In genomic region chr11:87708979-87709378, GRCm38 (mm10) we compare ENCODE assay signal across 14 mouse cellular contexts. TPM values are rescaled to one million over a fixed set of nuclear protein-coding genes. Genes with fewer than 3 reads are reported as not detected.
A peak's percentile ranks its signal among the peaks of the same experiment; 100 is the strongest.
DNase-seq lines count a peak whose midpoint lies in the region; ATAC-seq and TF ChIP-seq lines count a peak whose summit lies in the region.
"Had no signal": no experiment of that assay in that cellular context is flagged by ENCODE, and none has a peak within 500 bp of the region (broad histone marks: within the 10 kb centered on the region; RNA-seq: fewer than 3 reads in every experiment).

No protein-coding gene starts in this region.

- H3K4me3 ChIP-seq in liver, embryonic 13.5 days (replicated peaks), result no peak overlapping the region
- H3K4me3 ChIP-seq in liver, embryonic 12.5 days, result no peak overlapping the region
- no peak overlapping the region for H3K4me3 ChIP-seq in embryonic facial prominence, embryonic 13.5 days
- no peak overlapping the region for H3K4me3 ChIP-seq in intestine, embryonic 16.5 days (ENCODE audit: low read length)
- no peak overlapping the region for H3K4me3 ChIP-seq in stomach, postnatal 0 days (ENCODE audit: low read depth, low read length)
- H3K4me3 ChIP-seq: hindbrain, embryonic 15.5 days; midbrain, embryonic 15.5 days had no signal

- ATAC-seq in liver, embryonic 13.5 days (ENCODE audit: low read depth), result no peak
- no peak for ATAC-seq in liver, embryonic 12.5 days
- no peak for ATAC-seq in embryonic facial prominence, embryonic 13.5 days (ENCODE audit: insufficient number of reproducible peaks, insufficient read depth, low FRiP score, low TSS enrichment, low read depth)
- no peak for ATAC-seq in intestine, embryonic 16.5 days
- ATAC-seq in stomach, postnatal 0 days (ENCODE audit: low FRiP score, low TSS enrichment), result no peak
- ATAC-seq: midbrain, embryonic 15.5 days had no signal

- peaks cover 91% of the 10 kb centered on the region for H3K4me1 ChIP-seq in liver, embryonic 13.5 days (replicated peaks)
- H3K4me1 ChIP-seq in liver, embryonic 12.5 days, result peaks cover 92% of the 10 kb centered on the region
- H3K4me1 ChIP-seq in embryonic facial prominence, embryonic 13.5 days, result peaks cover 29% of the 10 kb centered on the region
- H3K4me1 ChIP-seq in intestine, embryonic 16.5 days (ENCODE audit: control insufficient read depth, insufficient read depth, low read length), result peaks cover 41% of the 10 kb centered on the region
- H3K4me1 ChIP-seq in stomach, postnatal 0 days (replicated peaks; ENCODE audit: control insufficient read depth, insufficient read depth), result 0 out of 2 replicates have a peak, but pooled peaks cover 2% of the 10 kb centered on the region

- no peak for DNase-seq in liver, embryonic 13.5 days
- DNase-seq in stomach, postnatal 0 days (ENCODE audit: low spot score), result no peak
- no peak for DNase-seq in embryo, embryonic 11 days
- no peak for DNase-seq in embryo, embryonic 10.5 days (ENCODE audit: low spot score)
- DNase-seq: adrenal gland, postnatal 10 days; cerebellum, adult 9-11 months; gastrocnemius, postnatal 36 days; heart, postnatal 14 days had no signal

- TF ChIP-seq CTCF in stomach, postnatal 0 days (IDR thresholded peaks at IDR 0.05; ENCODE audit: low read depth), result no peak

- H3K27me3 ChIP-seq in liver, embryonic 13.5 days, result no peaks in the 10 kb centered on the region
- H3K27me3 ChIP-seq in liver, embryonic 12.5 days (replicated peaks), result no peaks in the 10 kb centered on the region
- H3K27me3 ChIP-seq in embryonic facial prominence, embryonic 13.5 days, result peaks cover 15% of the 10 kb centered on the region; the same call in 1 of the 2 replicates
- H3K27me3 ChIP-seq in intestine, embryonic 16.5 days (replicated peaks; ENCODE audit: control insufficient read depth, insufficient read depth, low read length), result no peaks in the 10 kb centered on the region
- H3K27me3 ChIP-seq in stomach, postnatal 0 days (ENCODE audit: control insufficient read depth, insufficient read depth, low read length), result no peaks in the 10 kb centered on the region
- H3K27me3 ChIP-seq: hindbrain, embryonic 15.5 days had no signal

- WGBS in liver, embryonic 13.5 days (ENCODE audit: insufficient replicate concordance), result 73% methylated on average over 5 of the region's 5 CpGs
- 74% methylated on average over 5 of the region's 5 CpGs for WGBS in liver, embryonic 12.5 days (ENCODE audit: insufficient replicate concordance)
- 74% methylated on average over 5 of the region's 5 CpGs for WGBS in embryonic facial prominence, embryonic 13.5 days
- 55% methylated on average over 5 of the region's 5 CpGs for WGBS in intestine, embryonic 16.5 days
- 61% methylated on average over 5 of the region's 5 CpGs for WGBS in stomach, postnatal 0 days

- no peaks in the 10 kb centered on the region for H3K36me3 ChIP-seq in liver, embryonic 13.5 days
- peaks cover 2% of the 10 kb centered on the region; the same call in 1 of the 2 replicates for H3K36me3 ChIP-seq in liver, embryonic 12.5 days
- no peaks in the 10 kb centered on the region for H3K36me3 ChIP-seq in embryonic facial prominence, embryonic 13.5 days
- no peaks in the 10 kb centered on the region for H3K36me3 ChIP-seq in intestine, embryonic 16.5 days (ENCODE audit: control insufficient read depth, insufficient read depth, low read length)
- H3K36me3 ChIP-seq in stomach, postnatal 0 days (ENCODE audit: control insufficient read depth, insufficient read depth, low read length), result no peaks in the 10 kb centered on the region
- H3K36me3 ChIP-seq: heart, embryonic 10.5 days; hindbrain, embryonic 15.5 days; midbrain, embryonic 15.5 days had no signal

- peak overlapping the region; percentile 35 for H3K27ac ChIP-seq in liver, embryonic 13.5 days
- H3K27ac ChIP-seq in liver, embryonic 12.5 days, result no peak overlapping the region; the same call in 1 of the 2 replicates
- H3K27ac ChIP-seq in embryonic facial prominence, embryonic 13.5 days, result 0 out of 2 replicates have a peak overlapping the region, but pooled peaks have one; percentile 72
- peak overlapping the region; percentile 77 for H3K27ac ChIP-seq in intestine, embryonic 16.5 days (ENCODE audit: low read length)
- H3K27ac ChIP-seq in stomach, postnatal 0 days (replicated peaks), result peak overlapping the region; percentile 86; the same call in 1 of the 2 replicates
- H3K27ac ChIP-seq: hindbrain, embryonic 15.5 days; midbrain, embryonic 15.5 days had no signal

- TF ChIP-seq EP300 in stomach, postnatal 0 days (optimal IDR thresholded peaks at IDR 0.05), result no peak

- H3K9me3 ChIP-seq in liver, embryonic 13.5 days (replicated peaks), result no peaks in the 10 kb centered on the region
- no peaks in the 10 kb centered on the region for H3K9me3 ChIP-seq in liver, embryonic 12.5 days (replicated peaks)
- H3K9me3 ChIP-seq in embryonic facial prominence, embryonic 13.5 days, result no peaks in the 10 kb centered on the region
- H3K9me3 ChIP-seq in intestine, embryonic 16.5 days (ENCODE audit: control insufficient read depth, low read length), result no peaks in the 10 kb centered on the region
- no peaks in the 10 kb centered on the region for H3K9me3 ChIP-seq in stomach, postnatal 0 days (ENCODE audit: control insufficient read depth, low read length)
- H3K9me3 ChIP-seq: heart, embryonic 10.5 days; hindbrain, embryonic 15.5 days; midbrain, embryonic 15.5 days had no signal

- peak overlapping the region; percentile 56 for H3K9ac ChIP-seq in liver, embryonic 13.5 days
- H3K9ac ChIP-seq in liver, embryonic 12.5 days, result no peak overlapping the region
- H3K9ac ChIP-seq in embryonic facial prominence, embryonic 13.5 days, result no peak overlapping the region
- H3K9ac ChIP-seq in intestine, embryonic 16.5 days (ENCODE audit: low read depth, low read length), result no peak overlapping the region
- H3K9ac ChIP-seq in stomach, postnatal 0 days (ENCODE audit: low read length), result no peak overlapping the region
- H3K9ac ChIP-seq: hindbrain, embryonic 15.5 days; midbrain, embryonic 15.5 days had no signal

- H3K4me2 ChIP-seq in liver, embryonic 13.5 days, result peak overlapping the region; percentile 62
- no peak overlapping the region for H3K4me2 ChIP-seq in liver, embryonic 12.5 days
- H3K4me2 ChIP-seq in embryonic facial prominence, embryonic 13.5 days, result peak overlapping the region; percentile 62; the same call in 1 of the 2 replicates
- peak overlapping the region; percentile 43 for H3K4me2 ChIP-seq in intestine, embryonic 16.5 days (ENCODE audit: low read depth, low read length)
- H3K4me2 ChIP-seq in stomach, postnatal 0 days (replicated peaks; ENCODE audit: low read depth), result 0 out of 2 replicates have a peak overlapping the region, but pooled peaks have one; percentile 5

RNA-seq across cellular contexts. Expression of gene Supt4a, which starts 28.4 kb away (rescaled TPM):
- 219 and 233 TPM in 2 replicates for polyA plus RNA-seq in liver, embryonic 13.5 days (2015; fragmentation: Nextera tagmentation; extraction: Ambion mirVana)
- 207 and 209 TPM in 2 replicates for polyA plus RNA-seq in liver, embryonic 12.5 days (2016; fragmentation: Nextera tagmentation; extraction: Ambion mirVana)
- polyA plus RNA-seq in embryonic facial prominence, embryonic 13.5 days (2015; fragmentation: Nextera tagmentation; extraction: Ambion mirVana), result 163 and 172 TPM in 2 replicates
- polyA plus RNA-seq in intestine, embryonic 16.5 days (2015; fragmentation: Nextera tagmentation; extraction: Ambion mirVana), result 108 and 111 TPM in 2 replicates
- 119 and 121 TPM in 2 replicates for polyA plus RNA-seq in stomach, postnatal 0 days (2015; fragmentation: Nextera tagmentation; extraction: Ambion mirVana)

RNA-seq across cellular contexts. Expression of gene Rnf43, which starts 46.5 kb away (rescaled TPM):
- polyA plus RNA-seq in liver, embryonic 13.5 days (2015; fragmentation: Nextera tagmentation; extraction: Ambion mirVana), result 3.8 and 5.5 TPM in 2 replicates
- polyA plus RNA-seq in liver, embryonic 12.5 days (2016; fragmentation: Nextera tagmentation; extraction: Ambion mirVana), result 5.3 and 6.9 TPM in 2 replicates
- 7.1 and 8.7 TPM in 2 replicates for polyA plus RNA-seq in embryonic facial prominence, embryonic 13.5 days (2015; fragmentation: Nextera tagmentation; extraction: Ambion mirVana)
- polyA plus RNA-seq in intestine, embryonic 16.5 days (2015; fragmentation: Nextera tagmentation; extraction: Ambion mirVana), result 11.2 and 12.4 TPM in 2 replicates
- 6.6 and 7.4 TPM in 2 replicates for polyA plus RNA-seq in stomach, postnatal 0 days (2015; fragmentation: Nextera tagmentation; extraction: Ambion mirVana)

RNA-seq across cellular contexts. Expression of gene Tspoap1, which starts 51.4 kb away (rescaled TPM):
- polyA plus RNA-seq in liver, embryonic 13.5 days (2015; fragmentation: Nextera tagmentation; extraction: Ambion mirVana), result 2.7 and 3.1 TPM in 2 replicates
- 5.9 and 6.2 TPM in 2 replicates for polyA plus RNA-seq in liver, embryonic 12.5 days (2016; fragmentation: Nextera tagmentation; extraction: Ambion mirVana)
- polyA plus RNA-seq in embryonic facial prominence, embryonic 13.5 days (2015; fragmentation: Nextera tagmentation; extraction: Ambion mirVana), result 4.9 and 5.3 TPM in 2 replicates
- 0.83 and 1.2 TPM in 2 replicates for polyA plus RNA-seq in intestine, embryonic 16.5 days (2015; fragmentation: Nextera tagmentation; extraction: Ambion mirVana)
- 0.56 and 0.70 TPM in 2 replicates for polyA plus RNA-seq in stomach, postnatal 0 days (2015; fragmentation: Nextera tagmentation; extraction: Ambion mirVana)
